Mouse (Mus musculus) brain, adult 10 weeks (tissue): ENCODE measurements around the gene C87436. TPM values are rescaled to one million over a fixed set of nuclear protein-coding genes. Genes with fewer than 3 reads are reported as not detected.

ENCODE experiments used
- polyA plus RNA-seq: library from polyadenylated mRNA; stranded (reverse); fragments of 350-450 nt; fragmentation: Illumina TruSeq; extraction: RNeasy Lipid Tissue Mini Kit (QIAGEN cat#74804); gene quantifications from one replicate; pipeline ENCODE4 v1.2.3, GENCODE M21; 2015; ENCODE audit warnings: low read depth, low replicate concordance

Gene C87436
- polyA plus RNA-seq = 19.1 TPM

GRCm38 (mm10) chr6:86438272-86439118, at the start of gene C87436:
TSS of gene C87436 (plus strand) at chr6:86438374.

GRCm38 (mm10) chr6:86396581-86397256, 41.5 kb upstream of the C87436 start, which contains the start of gene Pcyox1:
TSS of gene Pcyox1 (minus strand) at chr6:86397154.

GRCm38 (mm10) chr6:86404100-86404861, 33.9 kb upstream of the C87436 start, which contains the start of gene Tia1:
TSS of gene Tia1 (plus strand) at chr6:86404219.

GRCm38 (mm10) chr6:86426358-86426757, 11.8 kb upstream of the C87436 start, which contains the start of gene Gm44790:
TSS of gene Gm44790 (plus strand) at chr6:86426658.

Other genes with a start within 250 kb of the C87436 start
- 23.5 TPM for gene Tgfa, start 243.2 kb upstream of the C87436 start, polyA plus RNA-seq
- 37.2 TPM for gene Fam136a, start 72.7 kb upstream of the C87436 start, polyA plus RNA-seq
- 83.3 TPM for gene Snrpg, start 67.1 kb upstream of the C87436 start, polyA plus RNA-seq
- gene Pcyox1, start 41.2 kb upstream of the C87436 start, polyA plus RNA-seq = 76.9 TPM
- gene Tia1, start 34.2 kb upstream of the C87436 start, polyA plus RNA-seq = 120 TPM
- 0.82 TPM for gene Gm44790, start 11.7 kb upstream of the C87436 start, polyA plus RNA-seq
- 169 TPM for gene Pcbp1, start 87.9 kb downstream of the C87436 start, polyA plus RNA-seq
- 0.79 TPM for gene Asprv1, start 189.8 kb downstream of the C87436 start, polyA plus RNA-seq
- 11.7 TPM for gene Mxd1, start 230.8 kb downstream of the C87436 start, polyA plus RNA-seq
- gene Snrnp27, start 246.1 kb downstream of the C87436 start, polyA plus RNA-seq = 112 TPM